Mouse (Mus musculus) hindbrain, embryonic 16.5 days (tissue): Measurements from ENCODE around the gene Naip5. TPM values are rescaled to one million over a fixed set of nuclear protein-coding genes. Genes with fewer than 3 reads are reported as not detected.
"Not testable (repeated sequence)": the region's sequence is repeated elsewhere in the genome, so short reads cannot be mapped to it uniquely, and the experiment has no call there.

ENCODE experiments used
- ATAC-seq: fragments of 200-750 bp; cut with Nextera tagmentation; 2 replicates; pipeline ENCODE4 v1.8.0; 2017; ENCODE audit warnings: moderate TSS enrichment, moderate library complexity
- H3K27ac ChIP-seq: fragments of 300-500 bp; sonication (generic); 2 replicates; pipeline ENCODE4 v1.5.1; 2014; ENCODE audit warnings: low read depth, mild to moderate bottlenecking, control low read depth, low read length, moderate library complexity
- H3K27me3 ChIP-seq: fragments of 300-500 bp; sonication (generic); replicated peaks from 2 replicates; pipeline ENCODE4 v1.6.1; 2014; ENCODE audit warnings: low read length; ENCODE audit not compliant: control insufficient read depth, insufficient read depth
- H3K36me3 ChIP-seq: fragments of 300-500 bp; sonication (generic); 2 replicates; pipeline ENCODE4 v1.6.1; 2014; ENCODE audit warnings: mild to moderate bottlenecking, low read length, moderate library complexity, mixed read lengths; ENCODE audit not compliant: control insufficient read depth, insufficient read depth
- H3K4me1 ChIP-seq: fragments of 300-500 bp; sonication (generic); 2 replicates; pipeline ENCODE4 v1.6.1; 2014; ENCODE audit warnings: low read depth, low read length; ENCODE audit not compliant: control insufficient read depth, insufficient read depth
- H3K4me2 ChIP-seq: fragments of 300-500 bp; sonication (generic); 2 replicates; pipeline ENCODE4 v1.6.1; 2014; ENCODE audit warnings: mild to moderate bottlenecking, low read length, control low read depth, moderate library complexity
- H3K4me3 ChIP-seq: fragments of 300-500 bp; sonication (generic); 2 replicates; pipeline ENCODE4 v1.5.1; 2014; ENCODE audit warnings: mild to moderate bottlenecking, low read length, control low read depth, moderate library complexity
- H3K9ac ChIP-seq: fragments of 300-500 bp; sonication (generic); 2 replicates; pipeline ENCODE4 v1.6.1; 2014; ENCODE audit warnings: low read depth, mild to moderate bottlenecking, control low read depth, low read length, moderate library complexity
- H3K9me3 ChIP-seq: fragments of 300-500 bp; sonication (generic); 2 replicates; pipeline ENCODE4 v1.6.1; 2014; ENCODE audit warnings: mild to moderate bottlenecking, low read length, moderate library complexity; ENCODE audit not compliant: control insufficient read depth
- WGBS: fragments of 180-500 bp; shearing (Covaris S2); extraction: QIAGEN DNeasy Blood & Tissue Kit; methylation state at CpG from one replicate; pipeline ENCODE4 v1.1.7; 2014; 5-methylcytosine and 5-hydroxymethylcytosine counted together
- polyA plus RNA-seq: library from polyadenylated mRNA; unstranded; fragments of >200 nt; fragmentation: Nextera tagmentation; extraction: Ambion mirVana; gene quantifications from 2 replicates; pipeline ENCODE4 v1.2.1, GENCODE M21; 2015

Gene Naip5
- 0.09 and 0.21 TPM in 2 replicates for polyA plus RNA-seq

GRCm38 (mm10) chr13:100246223-100246622, at the start of gene Naip5:
TSS of gene Naip5 (minus strand) at chr13:100246323.
- not testable (repeated sequence) for H3K27ac ChIP-seq, H3K4me3 ChIP-seq, H3K9ac ChIP-seq, H3K4me2 ChIP-seq, H3K9me3 ChIP-seq, H3K4me1 ChIP-seq, ATAC-seq, H3K27me3 ChIP-seq, H3K36me3 ChIP-seq
- WGBS, result 86% methylated on average over 4 of the region's 4 CpGs

GRCm38 (mm10) chr13:100284611-100285010, 38.5 kb upstream of the Naip5 start:
- ATAC-seq, result no peak
- Histone ChIP-seq H3K9ac (no peak overlapping the region), H3K4me2 (no peak overlapping the region), H3K9me3 (no peaks in the 10 kb centered on the region), H3K36me3 (no peaks in the 10 kb centered on the region), H3K27me3 (no peaks in the 10 kb centered on the region), H3K27ac (no peak overlapping the region), H3K4me1 (no peaks in the 10 kb centered on the region), H3K4me3 (no peak overlapping the region)
- 89% methylated on average over 1 of the region's 1 CpGs for WGBS

GRCm38 (mm10) chr13:100271474-100272132, 25.5 kb upstream of the Naip5 start:
- not testable (repeated sequence) for H3K27me3 ChIP-seq, H3K4me1 ChIP-seq, ATAC-seq, H3K36me3 ChIP-seq, H3K4me2 ChIP-seq, H3K4me3 ChIP-seq, H3K9ac ChIP-seq, H3K27ac ChIP-seq, H3K9me3 ChIP-seq
- no CpG with 5 or more reads among the region's 1 CpGs for WGBS

GRCm38 (mm10) chr13:100256996-100257395, 10.9 kb upstream of the Naip5 start:
- H3K36me3 ChIP-seq, H3K4me3 ChIP-seq, ATAC-seq, H3K9ac ChIP-seq, H3K4me1 ChIP-seq, H3K9me3 ChIP-seq, H3K27ac ChIP-seq, H3K27me3 ChIP-seq, H3K4me2 ChIP-seq: not testable (repeated sequence)
- WGBS, result 79% methylated on average over 2 of the region's 2 CpGs

GRCm38 (mm10) chr13:100255925-100256324, 9.8 kb upstream of the Naip5 start:
- 89% methylated on average over 5 of the region's 6 CpGs for WGBS
- ATAC-seq, H3K9me3 ChIP-seq, H3K4me1 ChIP-seq, H3K27ac ChIP-seq, H3K4me2 ChIP-seq, H3K9ac ChIP-seq, H3K4me3 ChIP-seq, H3K36me3 ChIP-seq, H3K27me3 ChIP-seq: not testable (repeated sequence)

GRCm38 (mm10) chr13:100251897-100252296, 5.8 kb upstream of the Naip5 start:
- ATAC-seq, H3K9me3 ChIP-seq, H3K4me3 ChIP-seq, H3K9ac ChIP-seq, H3K4me1 ChIP-seq, H3K4me2 ChIP-seq, H3K27ac ChIP-seq, H3K36me3 ChIP-seq, H3K27me3 ChIP-seq: not testable (repeated sequence)
- 94% methylated on average over 2 of the region's 2 CpGs for WGBS

GRCm38 (mm10) chr13:100246896-100247519, 885 bp upstream of the Naip5 start:
- H3K9me3 ChIP-seq, H3K4me3 ChIP-seq, H3K27ac ChIP-seq, ATAC-seq, H3K4me1 ChIP-seq, H3K4me2 ChIP-seq, H3K27me3 ChIP-seq, H3K36me3 ChIP-seq, H3K9ac ChIP-seq: not testable (repeated sequence)
- 73% methylated on average over 5 of the region's 5 CpGs for WGBS

- Histone ChIP-seq H3K27me3 (no peaks in the 10 kb centered on the region), H3K9ac (no peak overlapping the region)
- ATAC-seq, result no peak
Measured at GRCm38 (mm10) chr13:100243702-100244101, 2.4 kb downstream of the Naip5 start.

GRCm38 (mm10) chr13:100213683-100214082, 32.4 kb downstream of the Naip5 start:
- not testable (repeated sequence) for H3K9me3 ChIP-seq, ATAC-seq, H3K9ac ChIP-seq, H3K4me1 ChIP-seq, H3K4me2 ChIP-seq, H3K27ac ChIP-seq, H3K27me3 ChIP-seq, H3K36me3 ChIP-seq, H3K4me3 ChIP-seq
- 100% methylated on average over 1 of the region's 1 CpGs for WGBS

More at GRCm38 (mm10) chr13:100243702-100244101, 2.4 kb downstream of the Naip5 start:
- Histone ChIP-seq H3K4me3 (no peak overlapping the region), H3K4me2 (no peak overlapping the region), H3K4me1 (no peaks in the 10 kb centered on the region), H3K9me3 (no peaks in the 10 kb centered on the region), H3K36me3 (no peaks in the 10 kb centered on the region), H3K27ac (no peak overlapping the region)
